Mouse (Mus musculus) limb, embryonic 15.5 days (tissue): Measurements from ENCODE around the gene Zfp688. TPM values are rescaled to one million over a fixed set of nuclear protein-coding genes. Genes with fewer than 3 reads are reported as not detected.
"Not testable (repeated sequence)": the region's sequence is repeated elsewhere in the genome, so short reads cannot be mapped to it uniquely, and the experiment has no call there.

ENCODE experiments used
- ATAC-seq: fragments of 200-750 bp; cut with Nextera tagmentation; 2 replicates; pipeline ENCODE4 v1.8.0; 2017; ENCODE audit warnings: low read depth, moderate TSS enrichment; ENCODE audit not compliant: insufficient number of reproducible peaks, low FRiP score, low TSS enrichment
- H3K27ac ChIP-seq: fragments of 300-500 bp; sonication (generic); 2 replicates; pipeline ENCODE4 v1.5.1; 2015; ENCODE audit warnings: moderate library complexity, mild to moderate bottlenecking, inconsistent platforms
- H3K27me3 ChIP-seq: fragments of 300-500 bp; sonication (generic); 2 replicates; pipeline ENCODE4 v1.6.1; 2015; ENCODE audit warnings: inconsistent platforms
- H3K36me3 ChIP-seq: fragments of 300-500 bp; sonication (generic); 2 replicates; pipeline ENCODE4 v1.6.1; 2015; ENCODE audit warnings: inconsistent platforms
- H3K4me1 ChIP-seq: fragments of 300-500 bp; sonication (generic); 2 replicates; pipeline ENCODE4 v1.6.1; 2015; ENCODE audit warnings: inconsistent platforms
- H3K4me2 ChIP-seq: fragments of 300-500 bp; sonication (generic); 2 replicates; pipeline ENCODE4 v1.6.1; 2015; ENCODE audit warnings: mild to moderate bottlenecking, inconsistent platforms
- H3K4me3 ChIP-seq: fragments of 300-500 bp; sonication (generic); 2 replicates; pipeline ENCODE4 v1.5.1; 2015; ENCODE audit warnings: mild to moderate bottlenecking, inconsistent platforms
- H3K9ac ChIP-seq: fragments of 300-500 bp; sonication (generic); 2 replicates; pipeline ENCODE4 v1.6.1; 2015; ENCODE audit warnings: inconsistent platforms
- H3K9me3 ChIP-seq: fragments of 300-500 bp; sonication (generic); 2 replicates; pipeline ENCODE4 v1.6.1; 2016; ENCODE audit warnings: inconsistent platforms
- WGBS: fragments of 180-500 bp; shearing (Covaris S2); methylation state at CpG from one replicate; pipeline ENCODE4 v1.1.7; 2015; 5-methylcytosine and 5-hydroxymethylcytosine counted together
- polyA plus RNA-seq: library from polyadenylated mRNA; unstranded; fragments of >200 nt; fragmentation: Nextera tagmentation; extraction: Ambion mirVana; gene quantifications from 2 replicates; pipeline ENCODE4 v1.2.1, GENCODE M21; 2015

Gene Zfp688
- polyA plus RNA-seq, result 22.9 and 24.0 TPM in 2 replicates

DNA sequence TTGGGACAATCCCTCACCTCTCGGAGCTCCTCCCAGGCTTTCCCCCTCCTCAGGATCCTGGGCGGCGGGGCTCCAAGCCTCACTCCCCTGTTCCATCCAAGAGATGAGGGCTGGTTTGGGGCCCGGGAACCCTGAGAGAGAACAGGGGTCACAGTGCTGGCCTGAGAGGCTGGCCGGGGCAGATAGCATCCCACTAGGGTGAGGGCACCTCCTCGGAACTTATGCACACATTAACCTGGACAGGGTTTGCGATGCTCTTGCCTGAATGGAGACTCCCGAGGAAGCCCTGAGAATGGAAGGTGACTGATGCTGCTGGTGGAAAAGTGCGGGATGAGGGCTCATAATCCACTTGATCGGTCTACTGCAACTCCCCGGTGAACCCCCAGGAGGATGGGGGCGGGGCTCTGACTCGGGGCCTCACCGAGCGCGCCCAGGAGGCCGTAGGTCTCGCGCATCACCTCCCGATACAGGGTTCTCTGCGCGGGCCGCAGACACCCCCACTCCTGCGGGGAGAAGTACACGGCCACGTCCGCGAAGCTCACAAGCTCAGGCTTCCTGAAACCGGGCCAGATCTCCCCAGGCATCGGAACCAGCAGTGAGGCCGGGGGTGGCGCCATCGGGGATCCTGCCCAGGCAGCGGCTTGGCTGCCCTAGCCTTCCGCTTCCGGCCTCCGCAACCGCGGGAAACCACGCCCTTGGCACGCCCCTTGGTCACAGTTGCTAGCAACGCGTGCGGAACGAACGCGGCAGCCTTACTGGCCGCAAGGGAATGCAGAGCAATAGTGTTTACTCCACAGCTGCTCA, at the start of gene Zfp688:
Gene Zfp688, minus strand, starts transcription at position 681 of the 804 bp plus-strand sequence.
- peaks cover 8% of the 10 kb centered on the region; the same call in 1 of the 2 replicates for H3K36me3 ChIP-seq
- H3K9me3 ChIP-seq, result no peaks in the 10 kb centered on the region
- H3K27ac ChIP-seq, result peak within 1 kb of the TSS; percentile 78
- peak within 1 kb of the TSS; percentile 86 for H3K4me2 ChIP-seq
- H3K27me3 ChIP-seq, result peaks cover 7% of the 10 kb centered on the region; the same call in 1 of the 2 replicates
- ATAC-seq, result peak; percentile 84
- peaks cover 13% of the 10 kb centered on the region; the same call in 1 of the 2 replicates for H3K4me1 ChIP-seq
- under 1% methylated on average over 47 of the region's 48 CpGs for WGBS
- H3K4me3 ChIP-seq, result peak within 1 kb of the TSS; percentile 76
- peak within 1 kb of the TSS; percentile 89 for H3K9ac ChIP-seq

DNA sequence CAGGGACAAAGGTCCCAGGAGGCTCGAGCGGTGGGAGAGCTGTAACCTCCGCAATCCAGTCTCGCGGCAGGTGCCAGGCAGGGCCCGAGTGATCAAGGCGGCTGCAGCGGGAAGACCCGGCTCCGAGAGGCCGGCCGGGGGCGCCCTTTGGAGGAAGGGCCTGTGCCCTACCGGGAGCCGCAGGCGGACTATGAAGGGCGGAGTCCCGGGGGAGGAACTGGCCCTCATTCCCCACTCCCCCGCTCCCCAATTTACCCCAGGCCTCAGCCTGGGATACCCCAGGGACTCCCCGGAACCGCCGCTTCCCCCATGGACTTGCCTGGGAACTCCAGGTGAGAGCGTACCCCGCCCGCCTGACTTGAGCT, 49.8 kb upstream of the Zfp688 start:
- ATAC-seq, result no peak

DNA sequence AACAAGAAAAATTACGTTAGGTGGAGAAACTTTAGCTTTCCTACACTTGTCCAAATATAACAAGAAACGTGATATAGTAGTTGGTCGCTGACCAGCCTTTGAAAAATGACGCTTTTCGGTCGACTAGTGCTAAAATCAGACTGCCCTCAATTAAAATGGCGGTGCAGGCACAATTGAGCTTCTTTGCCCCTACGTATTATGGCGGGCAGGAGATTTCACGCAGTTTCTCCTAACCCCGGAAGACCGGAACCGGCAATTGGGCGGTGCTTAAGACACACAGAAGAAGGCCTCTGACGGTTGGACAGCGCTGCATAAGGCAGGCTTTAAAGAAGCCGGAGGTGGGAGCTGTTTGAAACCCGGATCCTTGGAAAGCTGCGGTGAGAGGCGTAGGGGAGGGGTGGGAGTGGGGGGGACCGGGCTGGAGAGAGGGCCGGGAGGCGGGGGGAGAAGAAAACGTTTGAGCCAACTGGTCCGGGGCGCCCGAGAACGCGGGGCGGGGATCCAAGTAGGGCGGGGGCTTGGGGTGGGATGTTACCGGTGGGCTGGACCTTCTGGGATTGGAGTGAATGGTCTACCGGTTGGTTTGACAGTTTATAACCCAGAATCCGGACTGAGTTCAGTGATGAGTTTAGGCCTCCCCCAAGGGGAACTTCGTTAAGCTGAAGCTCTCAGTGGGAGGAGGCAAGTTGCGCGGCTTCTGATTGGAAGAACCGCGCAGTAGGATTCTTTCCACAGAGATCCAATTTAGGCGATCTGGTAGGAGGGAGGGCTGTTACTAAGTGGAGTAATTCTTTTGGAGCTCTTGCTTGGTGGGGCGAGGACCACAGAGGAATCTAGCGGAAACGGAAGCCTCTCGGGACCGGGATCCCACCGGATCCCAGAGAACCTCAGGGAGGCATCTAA, 49.1 kb upstream of the Zfp688 start:
- peaks cover 11% of the 10 kb centered on the region for H3K4me1 ChIP-seq
- peak overlapping the region; percentile 98 for H3K27ac ChIP-seq
- H3K36me3 ChIP-seq, result peaks cover 44% of the 10 kb centered on the region
- H3K9me3 ChIP-seq, result no peaks in the 10 kb centered on the region
- ATAC-seq, result peak; percentile 93
- no peaks in the 10 kb centered on the region for H3K27me3 ChIP-seq
- under 1% methylated on average over 44 of the region's 46 CpGs for WGBS
- peak overlapping the region; percentile 88 for H3K9ac ChIP-seq
- peak overlapping the region; percentile 70 for H3K4me2 ChIP-seq
- peak overlapping the region; percentile 85 for H3K4me3 ChIP-seq

More for the DNA sequence above, 49.8 kb upstream of the Zfp688 start:
- WGBS, result under 1% methylated on average over 25 of the region's 25 CpGs
- Histone ChIP-seq H3K9ac (peak overlapping the region; percentile 88), H3K9me3 (no peaks in the 10 kb centered on the region), H3K4me3 (peak overlapping the region; percentile 85), H3K36me3 (peaks cover 47% of the 10 kb centered on the region), H3K4me1 (peaks cover 14% of the 10 kb centered on the region), H3K27me3 (no peaks in the 10 kb centered on the region), H3K27ac (peak overlapping the region; percentile 98), H3K4me2 (peak overlapping the region; percentile 70)

DNA sequence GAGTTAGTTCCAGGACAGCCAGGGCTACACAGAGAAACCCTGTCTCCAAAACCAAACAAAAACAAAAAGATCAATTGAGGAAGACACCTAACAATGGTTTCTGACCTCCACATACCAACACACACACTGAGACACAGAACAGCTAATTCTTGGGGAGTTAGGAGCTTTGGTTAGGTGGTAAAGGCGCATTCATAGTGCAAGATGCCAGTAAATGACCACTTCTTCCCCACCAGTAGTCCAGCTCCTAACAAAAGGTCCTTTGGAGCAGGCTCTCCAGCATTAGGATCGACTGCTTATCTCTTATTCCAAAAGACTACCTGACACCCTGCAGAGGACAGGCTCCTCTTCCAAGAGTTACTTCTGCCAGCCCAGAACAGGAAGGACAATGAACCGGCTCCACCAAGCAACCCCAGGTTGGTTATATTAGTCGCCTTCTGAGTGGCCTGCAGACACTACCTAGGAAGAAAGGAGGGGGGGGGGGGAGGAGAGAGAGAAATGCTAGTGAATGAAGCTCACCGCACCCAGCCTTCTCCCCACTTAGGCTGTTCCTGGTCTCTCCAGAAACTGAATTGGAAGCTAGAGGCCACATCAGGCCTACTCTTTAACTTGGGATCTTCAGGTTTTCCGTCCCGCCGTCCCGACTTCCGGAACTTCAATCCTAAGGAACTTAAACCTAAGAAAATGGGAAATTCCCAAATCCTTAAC, 48.3 kb upstream of the Zfp688 start:
- Histone ChIP-seq H3K9me3 (no peaks in the 10 kb centered on the region), H3K36me3 (peaks cover 43% of the 10 kb centered on the region), H3K27me3 (no peaks in the 10 kb centered on the region), H3K9ac (peak overlapping the region; percentile 11; the same call in 1 of the 2 replicates), H3K4me3 (peak overlapping the region; percentile 85), H3K27ac (peak overlapping the region; percentile 98), H3K4me2 (peak overlapping the region; percentile 70), H3K4me1 (peaks cover 11% of the 10 kb centered on the region)
- WGBS, result 6% methylated on average over 10 of the region's 10 CpGs
- no peak for ATAC-seq

DNA sequence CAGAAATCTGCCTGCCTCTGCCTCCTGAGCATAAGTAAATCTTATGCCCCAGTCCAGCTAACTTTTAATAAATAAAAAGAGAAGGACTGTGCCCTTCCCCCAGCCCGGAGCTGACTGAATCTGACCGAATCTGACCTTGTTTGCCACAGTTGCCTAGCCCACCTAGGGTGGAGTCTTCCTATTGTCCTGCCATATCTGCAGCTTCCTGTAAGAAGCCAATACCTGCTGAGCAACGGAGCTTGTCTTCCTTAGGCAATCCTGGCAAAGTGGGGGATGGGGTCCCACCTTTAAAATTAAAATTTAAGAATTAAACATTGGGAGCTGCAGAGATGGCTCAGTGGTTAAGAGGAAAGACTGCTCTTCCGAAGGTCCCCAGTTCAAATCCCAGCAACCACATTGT, 44.7 kb upstream of the Zfp688 start:
- H3K4me3 ChIP-seq, result no peak overlapping the region
- no peaks in the 10 kb centered on the region for H3K4me1 ChIP-seq
- ATAC-seq, result no peak
- 98% methylated on average over 4 of the region's 4 CpGs for WGBS
- H3K9me3 ChIP-seq, result no peaks in the 10 kb centered on the region
- peaks cover 31% of the 10 kb centered on the region for H3K36me3 ChIP-seq
- H3K27ac ChIP-seq, result no peak overlapping the region
- H3K27me3 ChIP-seq, result no peaks in the 10 kb centered on the region
- no peak overlapping the region for H3K4me2 ChIP-seq
- H3K9ac ChIP-seq, result no peak overlapping the region

DNA sequence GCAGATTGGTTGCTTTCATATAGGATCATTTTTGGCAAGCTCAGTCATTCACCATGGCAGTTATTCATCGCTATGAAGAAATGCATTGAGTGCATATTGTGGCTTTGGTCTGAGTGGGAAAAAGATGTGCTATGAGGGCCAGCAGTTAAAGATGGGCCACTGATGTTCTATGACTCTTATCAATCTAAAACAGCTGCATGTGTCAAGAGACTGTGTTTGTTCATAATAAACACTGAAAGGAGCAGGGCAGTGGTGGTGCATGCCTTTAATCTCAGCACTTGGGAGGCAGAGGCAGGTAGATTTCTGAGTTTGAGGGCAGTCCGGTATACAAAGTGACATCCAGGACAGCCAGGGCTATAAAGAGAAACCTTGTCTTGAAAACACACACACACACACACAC, 43.8 kb upstream of the Zfp688 start:
- WGBS, result 94% methylated on average over 2 of the region's 2 CpGs
- H3K4me3 ChIP-seq, ATAC-seq, H3K27ac ChIP-seq, H3K9me3 ChIP-seq, H3K4me1 ChIP-seq, H3K9ac ChIP-seq, H3K4me2 ChIP-seq, H3K27me3 ChIP-seq: not testable (repeated sequence)
- peaks cover 39% of the 10 kb centered on the region for H3K36me3 ChIP-seq

DNA sequence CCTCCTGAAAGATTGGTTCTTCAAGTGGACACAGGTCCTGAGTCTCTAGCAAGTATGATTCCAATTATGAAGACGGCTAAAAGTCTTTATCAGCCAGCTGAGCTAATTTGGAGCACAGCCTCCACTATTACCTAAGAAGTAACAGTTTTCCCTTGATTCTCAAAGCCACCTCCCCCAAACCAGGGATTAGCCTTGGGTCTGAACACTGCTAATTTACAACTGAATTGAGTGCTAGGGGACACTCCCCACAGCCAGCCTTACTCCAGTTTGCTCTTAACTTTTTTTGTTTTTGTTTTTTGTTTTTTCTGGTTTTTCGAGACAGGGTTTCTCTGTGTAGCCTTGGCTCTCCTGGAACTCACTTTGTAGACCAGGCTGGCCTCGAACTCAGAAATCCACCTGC, 43.3 kb upstream of the Zfp688 start:
- Histone ChIP-seq H3K27me3 (no peaks in the 10 kb centered on the region), H3K9ac (no peak overlapping the region), H3K4me3 (no peak overlapping the region), H3K27ac (no peak overlapping the region), H3K4me1 (no peaks in the 10 kb centered on the region), H3K4me2 (no peak overlapping the region), H3K9me3 (no peaks in the 10 kb centered on the region), H3K36me3 (peaks cover 42% of the 10 kb centered on the region)
- ATAC-seq, result no peak
- 91% methylated on average over 3 of the region's 3 CpGs for WGBS

DNA sequence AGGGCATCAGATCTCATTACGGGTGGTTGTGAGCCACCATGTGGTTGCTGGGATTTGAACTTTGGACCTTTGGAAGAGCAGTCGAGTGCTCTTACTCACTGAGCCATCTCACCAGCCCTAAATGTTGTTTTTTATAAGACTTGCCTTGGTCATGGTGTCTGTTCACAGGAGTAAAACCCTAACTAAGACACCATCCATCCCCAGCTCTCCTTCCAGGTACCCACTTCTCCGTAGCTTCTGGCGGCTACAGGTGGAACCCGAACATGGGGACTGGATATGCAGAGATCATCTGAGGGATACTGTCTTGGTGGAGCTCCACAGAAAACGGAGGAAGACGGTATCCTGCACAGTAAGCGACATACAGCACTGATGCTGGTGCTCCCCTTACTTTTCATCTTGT, 37.4 kb upstream of the Zfp688 start, which contains the start of gene Prr14:
Gene Prr14, plus strand, starts transcription at position 301 of the 400 bp plus-strand sequence.
- not testable (repeated sequence) for H3K27me3 ChIP-seq, ATAC-seq, H3K4me1 ChIP-seq, H3K9me3 ChIP-seq, H3K9ac ChIP-seq, H3K27ac ChIP-seq, H3K4me2 ChIP-seq, H3K4me3 ChIP-seq
- peaks cover 58% of the 10 kb centered on the region for H3K36me3 ChIP-seq
- WGBS, result 95% methylated on average over 8 of the region's 8 CpGs

DNA sequence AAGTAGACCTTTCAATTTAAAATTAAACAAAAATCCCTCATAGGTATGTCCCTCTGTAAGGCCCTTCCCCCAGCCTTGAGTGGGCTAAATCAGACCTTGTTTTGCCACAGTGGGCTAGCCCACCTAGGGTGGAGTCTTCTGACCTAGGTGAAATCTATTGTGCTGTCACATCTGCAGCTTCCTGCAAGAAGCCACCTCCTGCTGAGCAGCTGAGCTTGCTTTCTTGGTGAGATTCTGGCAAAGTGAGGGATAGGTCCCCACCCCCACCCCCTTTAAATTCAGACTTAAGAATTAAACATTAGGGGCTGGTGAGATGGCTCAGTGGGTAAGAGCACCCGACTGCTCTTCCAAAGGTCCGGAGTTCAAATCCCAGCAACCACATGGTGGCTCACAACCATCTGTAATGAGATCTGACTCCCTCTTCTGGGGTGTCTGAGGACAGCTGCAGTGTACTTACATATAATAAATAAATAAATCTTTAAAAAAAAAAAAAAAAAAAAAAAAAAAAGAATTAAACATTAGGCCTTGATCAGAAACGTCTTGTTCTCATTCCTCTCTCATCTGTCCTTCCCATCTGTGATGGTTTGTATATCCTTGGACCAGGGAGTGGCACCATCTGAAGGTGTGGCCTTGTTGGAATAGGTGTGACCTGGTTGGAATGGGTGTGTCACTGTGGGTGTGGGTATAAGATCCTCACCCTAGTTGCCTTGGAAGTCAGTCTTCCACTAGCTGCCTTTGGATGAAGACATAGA, 36.7 kb upstream of the Zfp688 start:
- 81% methylated on average over 3 of the region's 3 CpGs for WGBS
- H3K36me3 ChIP-seq, result peaks cover 59% of the 10 kb centered on the region

DNA sequence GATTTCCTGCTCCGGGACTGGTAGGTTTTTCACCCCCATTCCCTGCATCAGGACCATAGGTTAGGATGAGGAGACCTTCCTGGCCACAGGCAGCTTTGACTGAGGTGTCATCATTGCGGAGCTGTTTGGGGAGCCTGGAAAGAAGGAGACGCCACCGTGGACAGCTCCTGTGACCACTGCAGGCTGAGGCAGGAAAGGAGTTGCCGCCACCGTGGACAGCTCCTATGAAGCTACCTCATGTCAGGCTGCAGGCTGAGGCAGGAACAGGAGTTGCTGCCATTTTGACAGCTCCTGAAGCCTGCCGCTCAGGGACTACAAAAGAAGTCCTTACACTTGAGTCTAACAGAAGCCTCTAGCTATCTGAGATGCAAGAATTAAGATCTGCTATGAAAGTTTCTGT, 33.0 kb upstream of the Zfp688 start:
- no peak overlapping the region for H3K9ac ChIP-seq
- peaks cover 22% of the 10 kb centered on the region for H3K4me1 ChIP-seq
- no peaks in the 10 kb centered on the region for H3K9me3 ChIP-seq
- WGBS, result 88% methylated on average over 7 of the region's 7 CpGs
- peaks cover 59% of the 10 kb centered on the region for H3K36me3 ChIP-seq
- ATAC-seq, result no peak
- no peak overlapping the region for H3K27ac ChIP-seq
- no peak overlapping the region for H3K4me3 ChIP-seq
- no peaks in the 10 kb centered on the region for H3K27me3 ChIP-seq
- H3K4me2 ChIP-seq, result no peak overlapping the region

More for the DNA sequence above, 36.7 kb upstream of the Zfp688 start:
- H3K27me3 ChIP-seq, H3K9ac ChIP-seq, ATAC-seq, H3K9me3 ChIP-seq, H3K27ac ChIP-seq, H3K4me2 ChIP-seq, H3K4me3 ChIP-seq, H3K4me1 ChIP-seq: not testable (repeated sequence)

DNA sequence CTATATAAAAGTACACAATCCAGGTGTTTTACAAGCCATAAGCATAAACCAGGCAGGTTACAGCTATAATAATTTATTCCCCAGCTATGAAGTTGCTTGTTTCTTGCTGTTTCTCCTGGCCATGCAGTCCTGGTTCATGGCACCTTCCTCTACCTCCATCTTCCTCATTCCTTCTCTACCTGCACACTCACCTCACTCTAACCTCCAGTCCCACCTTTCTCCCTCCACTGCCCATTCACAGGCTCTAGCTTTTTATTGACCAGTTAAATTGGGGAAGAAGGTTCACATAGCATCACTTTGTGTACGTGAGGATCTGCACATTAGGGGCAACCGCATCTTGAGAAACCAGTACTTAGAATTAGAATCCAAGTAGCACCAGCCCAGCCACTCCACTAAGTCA, 31.2 kb upstream of the Zfp688 start:
- Histone ChIP-seq H3K36me3 (peaks cover 49% of the 10 kb centered on the region), H3K4me2 (no peak overlapping the region), H3K4me3 (no peak overlapping the region), H3K9ac (no peak overlapping the region), H3K9me3 (no peaks in the 10 kb centered on the region), H3K4me1 (peaks cover 29% of the 10 kb centered on the region), H3K27me3 (no peaks in the 10 kb centered on the region), H3K27ac (no peak overlapping the region)
- ATAC-seq, result no peak
- 98% methylated on average over 2 of the region's 2 CpGs for WGBS
